Mouse (Mus musculus): ENCODE data around the gene Rwdd4a. TPM values are rescaled to one million over a fixed set of nuclear protein-coding genes. Genes with fewer than 3 reads are reported as not detected.

Gene Rwdd4a
- total and polyA plus RNA-seq, 3 experiments = 9.7 to 45.8 (median 29.9) TPM

- ATAC-seq (ENCODE audit: extremely low read depth, insufficient number of reproducible peaks, low FRiP score, poor library complexity, severe bottlenecking) (no peak), DNase-seq (ENCODE audit: low spot score) (no peak)
- Histone ChIP-seq H3K4me1 (ENCODE audit: insufficient read depth, low read depth, low read length) (no peaks in the 10 kb centered on the region), H3K4me3 (ENCODE audit: low read depth, low read length) (no peak overlapping the region), H3K27me3 (ENCODE audit: insufficient read depth, low read length) (peaks cover 23% of the 10 kb centered on the region), H3K36me3 (replicated peaks) (no peaks in the 10 kb centered on the region), H3K9me3 (replicated peaks) (no peaks in the 10 kb centered on the region)
- no peak for TF ChIP-seq GATA1 (IDR thresholded peaks at IDR 0.05; ENCODE audit: borderline replicate concordance, low read length)
- no peak for TF ChIP-seq CTCF (IDR thresholded peaks at IDR 0.05; ENCODE audit: low read depth, low read length)
- no peak for TF ChIP-seq GATA2 (IDR thresholded peaks at IDR 0.05; ENCODE audit: borderline replicate concordance, low read depth, low read length)
- TF ChIP-seq TAL1 (conservative IDR thresholded peaks at IDR 0.05; ENCODE audit: low read depth, low read length) = no peak
- no peak for TF ChIP-seq POLR2AphosphoS5 (IDR thresholded peaks at IDR 0.05; ENCODE audit: insufficient replicate concordance, low read depth, low read length)
Measured at GRCm38 (mm10) chr8:47590400-47590799, 56.9 kb downstream of the Rwdd4a start.

GRCm38 (mm10) chr8:47600664-47601063 is 67.2 kb downstream of the Rwdd4a start:
- ATAC-seq (ENCODE audit: extremely low read depth, insufficient number of reproducible peaks, low FRiP score, poor library complexity, severe bottlenecking) (no peak), DNase-seq (ENCODE audit: low spot score) (no peak)
- TF ChIP-seq GATA1 (IDR thresholded peaks at IDR 0.05; ENCODE audit: borderline replicate concordance, low read length) (no peak), CTCF (IDR thresholded peaks at IDR 0.05; ENCODE audit: low read depth, low read length) (no peak), GATA2 (IDR thresholded peaks at IDR 0.05; ENCODE audit: borderline replicate concordance, low read depth, low read length) (no peak), TAL1 (conservative IDR thresholded peaks at IDR 0.05; ENCODE audit: low read depth, low read length) (no peak), POLR2AphosphoS5 (IDR thresholded peaks at IDR 0.05; ENCODE audit: insufficient replicate concordance, low read depth, low read length) (no peak)

More at GRCm38 (mm10) chr8:47600664-47601063, 67.2 kb downstream of the Rwdd4a start:
- Histone ChIP-seq H3K27me3 (ENCODE audit: insufficient read depth, low read length) (no peaks in the 10 kb centered on the region; the same call in 1 of the 2 replicates), H3K4me1 (ENCODE audit: insufficient read depth, low read depth, low read length) (no peaks in the 10 kb centered on the region), H3K4me3 (ENCODE audit: low read depth, low read length) (no peak overlapping the region), H3K36me3 (replicated peaks) (no peaks in the 10 kb centered on the region), H3K9me3 (replicated peaks) (no peaks in the 10 kb centered on the region)

Other genes with a start within 250 kb of the Rwdd4a start
- not detected in 2 replicates for gene Stox2, start 87.3 kb upstream of the Rwdd4a start, total RNA-seq (2014; fragmentation: Nextera tagmentation)
- gene Stox2, start 87.3 kb upstream of the Rwdd4a start, total RNA-seq (2017) = 0.17 and 0.27 TPM in 2 replicates
- gene Stox2, start 87.3 kb upstream of the Rwdd4a start, polyA plus RNA-seq (2012) = not detected in 2 replicates
- 33.8 and 34.9 TPM in 2 replicates for gene Trappc11, start 194 bp upstream of the Rwdd4a start, total RNA-seq (2014; fragmentation: Nextera tagmentation)
- gene Trappc11, start 194 bp upstream of the Rwdd4a start, total RNA-seq (2017) = 46.1 and 49.1 TPM in 2 replicates
- gene Trappc11, start 194 bp upstream of the Rwdd4a start, polyA plus RNA-seq (2012) = 11.7 and 12.4 TPM in 2 replicates
- 32.2 and 55.6 TPM in 2 replicates for gene Ing2, start 141.9 kb downstream of the Rwdd4a start, total RNA-seq (2014; fragmentation: Nextera tagmentation)
- 22.8 and 33.0 TPM in 2 replicates for gene Ing2, start 141.9 kb downstream of the Rwdd4a start, total RNA-seq (2017)
- 5.7 and 6.6 TPM in 2 replicates for gene Ing2, start 141.9 kb downstream of the Rwdd4a start, polyA plus RNA-seq (2012)
- gene Cdkn2aip, start 180.3 kb downstream of the Rwdd4a start, total RNA-seq (2014; fragmentation: Nextera tagmentation) = 16.9 and 18.4 TPM in 2 replicates
- 19.2 and 20.3 TPM in 2 replicates for gene Cdkn2aip, start 180.3 kb downstream of the Rwdd4a start, total RNA-seq (2017)
- gene Cdkn2aip, start 180.3 kb downstream of the Rwdd4a start, polyA plus RNA-seq (2012) = 6.5 and 9.6 TPM in 2 replicates